Mouse (Mus musculus): ENCODE measurements around the gene Il2ra. TPM values are rescaled to one million over a fixed set of nuclear protein-coding genes. Genes with fewer than 3 reads are reported as not detected.

Gene Il2ra
- polyA plus RNA-seq, 1 experiment = 0.19 TPM

DNA sequence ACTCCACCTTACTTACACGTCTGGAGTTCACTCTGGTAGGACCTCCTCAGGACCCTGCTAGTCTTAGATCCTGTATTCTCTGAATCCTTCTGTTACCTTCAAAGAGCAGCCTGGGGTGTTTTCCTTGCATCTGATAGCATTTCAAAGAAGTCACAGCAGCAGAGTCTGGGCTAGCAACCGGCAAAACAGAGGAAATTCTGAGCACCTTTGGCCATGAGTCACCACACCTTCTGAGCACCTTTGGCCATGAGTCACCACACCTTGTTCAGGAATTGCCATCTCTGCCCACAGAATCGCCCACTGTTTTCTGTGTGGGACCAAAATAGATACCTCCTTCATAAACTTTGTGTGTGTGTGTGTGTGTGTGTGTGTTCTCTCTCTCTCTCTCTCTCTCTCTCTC, 8.9 kb downstream of the Il2ra start:
- no peak for TF ChIP-seq CTCF (IDR thresholded peaks at IDR 0.05; ENCODE audit: extremely low read depth, insufficient read depth, low read length)
- no peak for TF ChIP-seq POLR2A (IDR thresholded peaks at IDR 0.05; ENCODE audit: extremely low read depth, insufficient read depth, low read length)

DNA sequence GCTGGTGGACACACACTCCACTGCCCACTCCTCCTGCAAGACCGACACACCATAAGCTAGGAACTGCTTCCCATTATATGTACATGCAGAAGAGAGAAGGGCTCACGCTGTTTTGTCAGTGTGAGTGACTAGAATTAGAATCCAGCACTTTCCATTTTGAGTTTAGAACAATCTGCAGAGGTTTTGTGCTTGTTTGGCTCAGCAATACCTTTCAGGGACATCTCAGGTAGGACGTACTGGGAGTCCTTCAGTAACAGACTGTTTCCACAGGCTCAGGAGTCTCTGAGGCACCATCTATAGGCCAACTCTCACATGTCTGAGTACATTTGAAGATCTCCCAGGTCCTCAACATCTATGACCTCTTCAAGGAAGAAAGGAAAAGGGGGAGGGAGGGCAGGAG, 9.6 kb downstream of the Il2ra start:
- Histone ChIP-seq H3K4me3 (ENCODE audit: insufficient read depth, low read length) (no peak overlapping the region), H3K27ac (ENCODE audit: insufficient read depth, low read length) (no peak overlapping the region), H3K4me1 (ENCODE audit: control insufficient read depth, insufficient read depth, low read length) (peaks cover 2% of the 10 kb centered on the region; the same call in 1 of the 2 replicates)
- TF ChIP-seq POLR2A (IDR thresholded peaks at IDR 0.05; ENCODE audit: extremely low read depth, insufficient read depth, low read length) (no peak), CTCF (IDR thresholded peaks at IDR 0.05; ENCODE audit: extremely low read depth, insufficient read depth, low read length) (no peak)

More for the DNA sequence above, 8.9 kb downstream of the Il2ra start:
- H3K4me1 ChIP-seq (ENCODE audit: control insufficient read depth, insufficient read depth, low read length) = peaks cover 2% of the 10 kb centered on the region; the same call in 1 of the 2 replicates
- no peak overlapping the region for H3K4me3 ChIP-seq (ENCODE audit: insufficient read depth, low read length)
- H3K27ac ChIP-seq (ENCODE audit: insufficient read depth, low read length) = no peak overlapping the region

- H3K4me3 ChIP-seq (ENCODE audit: insufficient read depth, low read length) = no peak overlapping the region
- peaks cover 2% of the 10 kb centered on the region; the same call in 1 of the 2 replicates for H3K4me1 ChIP-seq (ENCODE audit: control insufficient read depth, insufficient read depth, low read length)
- H3K27ac ChIP-seq (ENCODE audit: insufficient read depth, low read length) = no peak overlapping the region
- TF ChIP-seq POLR2A (IDR thresholded peaks at IDR 0.05; ENCODE audit: extremely low read depth, insufficient read depth, low read length) (no peak), CTCF (IDR thresholded peaks at IDR 0.05; ENCODE audit: extremely low read depth, insufficient read depth, low read length) (no peak)
Observed at GRCm38 (mm10) chr2:11652780-11653179, 10.2 kb downstream of the Il2ra start.

GRCm38 (mm10) chr2:11653330-11653729, 10.7 kb downstream of the Il2ra start:
- Histone ChIP-seq H3K27ac (ENCODE audit: insufficient read depth, low read length) (no peak overlapping the region), H3K4me1 (ENCODE audit: control insufficient read depth, insufficient read depth, low read length) (peaks cover 2% of the 10 kb centered on the region; the same call in 1 of the 2 replicates), H3K4me3 (ENCODE audit: insufficient read depth, low read length) (no peak overlapping the region)
- TF ChIP-seq POLR2A (IDR thresholded peaks at IDR 0.05; ENCODE audit: extremely low read depth, insufficient read depth, low read length) (no peak), CTCF (IDR thresholded peaks at IDR 0.05; ENCODE audit: extremely low read depth, insufficient read depth, low read length) (no peak)

- TF ChIP-seq POLR2A (IDR thresholded peaks at IDR 0.05; ENCODE audit: extremely low read depth, insufficient read depth, low read length) = no peak
- TF ChIP-seq CTCF (IDR thresholded peaks at IDR 0.05; ENCODE audit: extremely low read depth, insufficient read depth, low read length) = no peak
- no peak overlapping the region for H3K27ac ChIP-seq (ENCODE audit: insufficient read depth, low read length)
- H3K4me3 ChIP-seq (ENCODE audit: insufficient read depth, low read length) = no peak overlapping the region
- peaks cover 2% of the 10 kb centered on the region; the same call in 1 of the 2 replicates for H3K4me1 ChIP-seq (ENCODE audit: control insufficient read depth, insufficient read depth, low read length)
Observed at GRCm38 (mm10) chr2:11653780-11654179, 11.2 kb downstream of the Il2ra start.

GRCm38 (mm10) chr2:11654990-11655931, 12.7 kb downstream of the Il2ra start:
- peaks cover 5% of the 10 kb centered on the region; the same call in 1 of the 2 replicates for H3K4me1 ChIP-seq (ENCODE audit: control insufficient read depth, insufficient read depth, low read length)
- peak overlapping the region; percentile 48; the same call in 1 of the 2 replicates for H3K27ac ChIP-seq (ENCODE audit: insufficient read depth, low read length)
- no peak overlapping the region for H3K4me3 ChIP-seq (ENCODE audit: insufficient read depth, low read length)
- TF ChIP-seq CTCF (IDR thresholded peaks at IDR 0.05; ENCODE audit: extremely low read depth, insufficient read depth, low read length) = no peak
- no peak for TF ChIP-seq POLR2A (IDR thresholded peaks at IDR 0.05; ENCODE audit: extremely low read depth, insufficient read depth, low read length)

DNA sequence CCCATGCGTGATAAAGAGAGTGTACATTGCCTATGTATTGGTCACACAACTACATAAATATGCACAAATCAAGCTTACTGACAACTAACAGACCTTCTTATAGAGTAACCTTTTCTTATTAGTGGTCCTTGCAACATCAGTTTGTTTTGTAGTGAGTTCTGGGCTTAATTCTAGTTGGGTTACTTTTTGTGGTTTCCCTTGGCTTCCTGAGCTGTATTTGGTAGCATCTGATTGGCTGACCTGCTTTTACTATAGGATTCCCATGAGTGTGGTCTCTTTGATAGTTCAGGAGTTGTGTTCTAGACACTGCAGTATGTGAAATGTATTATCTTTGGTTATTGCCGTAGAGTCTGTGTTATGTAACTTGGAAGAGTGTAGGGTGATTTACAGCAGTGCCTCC, 15.0 kb downstream of the Il2ra start:
- no peak overlapping the region for H3K27ac ChIP-seq (ENCODE audit: insufficient read depth, low read length)
- TF ChIP-seq POLR2A (IDR thresholded peaks at IDR 0.05; ENCODE audit: extremely low read depth, insufficient read depth, low read length) = no peak
- TF ChIP-seq CTCF (IDR thresholded peaks at IDR 0.05; ENCODE audit: extremely low read depth, insufficient read depth, low read length) = no peak
- no peak overlapping the region for H3K4me3 ChIP-seq (ENCODE audit: insufficient read depth, low read length)
- H3K4me1 ChIP-seq (ENCODE audit: control insufficient read depth, insufficient read depth, low read length) = peaks cover 5% of the 10 kb centered on the region; the same call in 1 of the 2 replicates

GRCm38 (mm10) chr2:11659263-11659662, 16.7 kb downstream of the Il2ra start:
- TF ChIP-seq POLR2A (IDR thresholded peaks at IDR 0.05; ENCODE audit: extremely low read depth, insufficient read depth, low read length) (no peak), CTCF (IDR thresholded peaks at IDR 0.05; ENCODE audit: extremely low read depth, insufficient read depth, low read length) (no peak)
- Histone ChIP-seq H3K4me1 (ENCODE audit: control insufficient read depth, insufficient read depth, low read length) (peaks cover 5% of the 10 kb centered on the region; the same call in 1 of the 2 replicates), H3K27ac (ENCODE audit: insufficient read depth, low read length) (no peak overlapping the region), H3K4me3 (ENCODE audit: insufficient read depth, low read length) (no peak overlapping the region)

DNA sequence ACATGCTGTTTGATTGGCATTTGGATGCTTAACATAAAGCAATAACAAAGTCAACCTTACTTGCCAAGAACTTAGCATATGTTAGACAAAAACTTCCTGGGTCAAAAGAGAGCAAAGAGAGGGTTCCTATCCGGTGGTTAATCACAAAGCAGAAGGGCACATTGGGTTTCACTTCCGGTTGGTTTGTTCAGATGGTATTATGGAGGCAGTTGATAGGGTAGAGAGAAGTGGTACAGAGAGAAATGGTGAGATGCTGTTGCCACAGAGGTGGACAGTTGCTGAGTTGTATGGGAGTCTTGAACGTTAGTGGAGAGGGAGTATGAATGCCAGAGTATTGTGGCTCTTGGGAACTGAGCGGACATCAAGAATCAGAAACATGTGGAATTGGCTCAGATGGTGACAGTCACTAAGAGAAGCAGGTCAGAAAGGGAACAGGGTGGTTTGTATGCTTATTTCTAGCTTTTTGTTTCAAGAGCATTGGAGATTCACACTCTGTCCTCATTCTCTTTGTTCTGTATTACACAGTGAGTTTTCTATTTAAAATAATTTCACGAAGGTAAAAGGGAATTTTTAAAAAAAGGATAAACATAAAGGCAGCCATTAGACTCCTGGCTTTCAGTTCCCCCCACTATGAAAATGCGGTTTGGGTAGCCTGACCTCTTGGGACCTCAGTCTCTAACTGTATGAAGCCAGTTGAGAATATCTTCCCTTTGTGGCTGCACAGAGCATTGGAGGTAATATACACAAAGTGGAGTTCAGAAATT, 19.7 kb downstream of the Il2ra start:
- TF ChIP-seq POLR2A (IDR thresholded peaks at IDR 0.05; ENCODE audit: extremely low read depth, insufficient read depth, low read length) (no peak), CTCF (IDR thresholded peaks at IDR 0.05; ENCODE audit: extremely low read depth, insufficient read depth, low read length) (no peak)
- peaks cover 3% of the 10 kb centered on the region; the same call in 1 of the 2 replicates for H3K4me1 ChIP-seq (ENCODE audit: control insufficient read depth, insufficient read depth, low read length)
- H3K4me3 ChIP-seq (ENCODE audit: insufficient read depth, low read length) = no peak overlapping the region
- H3K27ac ChIP-seq (ENCODE audit: insufficient read depth, low read length) = no peak overlapping the region
